Mouse (Mus musculus) mouse embryonic stem cell (cell line): ENCODE data around the gene Npy.

Experiments
- in situ Hi-C, 2 experiments: fragments of 300-500 bp; cut with MboI; formaldehyde crosslinking; loops; 1 replicate in 1 of 2; 3 replicates in 1 of 2; pipeline ENCODE4 v1.14.3; 2019 to 2020; ENCODE audit warnings: low sequenced_read_pairs in 2 of 2, low pct_unique_long_range_greater_than_20kb in 1 of 2, mixed read lengths in 1 of 2; ENCODE audit not compliant: unreplicated experiment in 1 of 2

The Npy gene

DNA sequence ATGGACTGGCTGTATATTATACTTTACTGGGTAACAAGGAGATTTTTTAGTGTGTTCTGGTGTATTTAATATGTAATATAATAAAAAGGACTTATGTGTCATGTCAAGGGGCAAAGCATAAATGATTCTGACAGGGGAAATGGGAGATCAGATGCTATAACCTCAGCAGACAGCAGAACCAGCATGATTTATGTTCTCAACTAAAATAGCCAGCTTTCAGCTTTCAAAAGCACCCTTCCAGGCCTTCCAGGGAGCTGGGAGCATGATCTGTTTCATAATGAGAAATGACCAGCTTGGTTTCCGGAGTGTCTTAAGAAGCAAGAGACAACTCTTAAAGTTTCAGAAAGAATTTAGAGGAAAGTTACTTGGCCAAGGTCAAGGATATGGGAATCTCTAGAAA is 51.0 kb downstream of the Npy start:
- in situ Hi-C loops, result no loop called here

DNA sequence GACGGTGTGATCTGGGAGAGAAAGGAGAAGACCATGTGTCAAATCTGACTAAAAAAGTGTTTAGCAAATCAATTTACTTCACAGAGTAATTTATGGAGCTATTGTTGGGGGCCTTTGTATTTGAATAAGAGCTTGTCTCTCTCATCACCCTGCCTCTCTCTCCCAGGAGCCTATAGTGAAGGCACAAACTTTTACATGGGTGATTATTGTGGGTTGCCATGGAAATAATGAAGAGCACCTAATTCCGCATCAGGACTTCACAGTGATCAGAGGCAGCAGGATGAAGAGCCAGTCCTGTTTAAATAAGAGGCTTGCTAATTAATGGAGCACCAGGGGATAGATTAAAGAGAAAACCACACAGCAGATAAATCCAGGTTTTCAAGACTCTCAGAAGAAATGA is 52.6 kb downstream of the Npy start:
- in situ Hi-C loops, result no loop called here

DNA sequence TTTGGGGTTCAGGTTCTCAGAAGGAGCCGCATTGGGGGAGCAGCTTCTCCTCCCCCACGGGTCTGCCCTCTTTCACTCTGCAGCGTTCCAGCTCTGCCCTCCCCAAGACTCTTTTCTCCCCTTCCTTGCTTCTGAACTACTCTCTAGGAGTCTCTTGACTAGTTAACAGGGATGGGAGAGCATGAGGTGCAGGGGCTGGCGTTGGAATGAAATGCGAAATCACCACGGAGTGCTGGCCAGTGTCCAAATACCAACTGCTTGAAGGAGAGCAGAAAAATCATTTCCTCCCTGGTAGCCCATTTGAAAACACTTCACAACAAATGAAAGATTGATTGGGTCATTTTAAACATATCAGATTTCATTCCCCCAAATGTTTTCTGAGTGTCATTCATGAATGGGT is 53.3 kb downstream of the Npy start:
- in situ Hi-C loops, result no loop called here
